Mouse (Mus musculus) monocyte, adult 5-6 weeks (primary cell): Measurements from ENCODE around the gene Gm49601. TPM values are rescaled to one million over a fixed set of nuclear protein-coding genes. Genes with fewer than 3 reads are reported as not detected.

Experiments used
- ATAC-seq: fragments of 153-309, 156-312 bp; replicated peaks from 2 replicates; pipeline ENCODE4 v1.8.0; 2017; ENCODE audit warnings: mild to moderate bottlenecking; ENCODE audit not compliant: low TSS enrichment, insufficient number of reproducible peaks, severe bottlenecking, poor library complexity, low FRiP score
- total RNA-seq: library from RNA; stranded (forward); fragments of 200-1000, 200-491, 200-594 nt; gene quantifications from 3 replicates; pipeline ENCODE4 v1.2.3, GENCODE M21; 2017

Gm49601 gene
- total RNA-seq, 1 experiment from 2014 or later, result 1.0 TPM

DNA sequence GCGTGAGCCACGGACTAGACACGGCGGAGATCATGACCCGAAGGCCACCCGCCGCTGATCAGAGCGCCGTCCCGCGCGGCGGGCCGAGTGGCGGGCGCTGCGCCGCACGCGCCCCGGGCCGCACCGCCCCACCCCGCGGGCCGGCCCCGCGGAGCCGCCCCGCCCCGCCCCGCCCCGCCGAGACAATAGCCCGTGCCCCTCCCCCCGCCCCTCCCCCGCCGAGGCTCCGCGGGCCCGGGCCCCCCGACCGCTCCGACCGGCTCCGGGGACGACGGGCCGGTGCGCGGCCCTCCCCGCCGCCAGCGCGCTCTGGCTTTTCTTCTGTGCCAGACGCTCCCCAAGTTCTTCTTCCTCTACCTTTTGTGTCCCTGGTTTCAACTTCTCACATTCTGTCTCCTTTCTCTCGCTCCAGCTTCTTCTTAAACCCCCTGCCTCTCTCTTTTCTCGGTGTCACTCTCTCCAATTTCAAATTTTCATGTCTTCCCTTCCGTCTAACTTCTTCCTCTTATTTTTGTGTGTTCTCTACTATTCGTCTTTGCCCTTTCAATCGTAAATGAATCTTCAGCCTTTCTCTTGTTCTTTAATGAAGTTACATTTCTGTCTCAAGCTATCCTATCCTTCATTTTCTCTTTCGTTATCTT, 39.2 kb downstream of the Gm49601 start:
- ATAC-seq, result no peak

DNA sequence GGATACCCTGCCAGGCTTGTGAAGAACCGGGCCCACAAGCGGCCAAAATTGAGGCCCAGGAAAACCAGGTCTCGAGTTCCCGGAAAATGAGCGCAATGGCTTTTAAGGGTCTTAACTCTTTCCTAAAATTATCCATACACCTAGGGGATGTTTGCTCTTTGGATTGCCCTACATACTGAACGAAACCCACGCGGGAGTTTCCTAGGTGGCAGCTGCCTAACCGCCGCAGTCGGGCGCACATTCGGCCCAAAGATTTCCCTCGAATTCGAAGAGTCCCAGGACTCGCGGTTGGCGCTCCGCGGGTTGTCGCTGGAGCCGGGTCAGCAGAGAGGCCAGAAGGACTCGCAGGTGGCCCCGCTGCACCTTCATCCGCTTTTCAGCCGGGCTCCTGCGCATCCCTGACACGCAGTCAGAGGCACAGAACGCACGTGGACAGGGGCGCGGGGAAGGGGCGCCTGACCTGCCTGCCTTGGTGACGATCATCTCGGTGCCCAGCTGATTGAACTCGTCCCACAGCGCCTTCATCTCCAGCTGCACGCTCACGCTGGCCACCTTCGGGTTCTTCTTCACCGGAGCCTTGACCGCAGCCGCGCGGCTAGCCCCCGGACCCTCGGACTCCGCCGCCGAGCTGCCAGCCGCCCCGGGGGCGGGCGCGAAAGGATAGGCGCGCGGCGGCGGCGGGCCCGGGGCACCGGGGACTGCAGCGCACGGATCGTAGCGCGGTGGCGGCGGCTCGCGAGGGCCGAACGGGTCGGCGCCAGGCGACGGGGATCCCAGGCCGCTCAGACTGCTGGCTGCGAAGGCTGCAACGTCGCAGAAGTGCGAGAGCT, 39.9 kb downstream of the Gm49601 start:
- no peak for ATAC-seq

DNA sequence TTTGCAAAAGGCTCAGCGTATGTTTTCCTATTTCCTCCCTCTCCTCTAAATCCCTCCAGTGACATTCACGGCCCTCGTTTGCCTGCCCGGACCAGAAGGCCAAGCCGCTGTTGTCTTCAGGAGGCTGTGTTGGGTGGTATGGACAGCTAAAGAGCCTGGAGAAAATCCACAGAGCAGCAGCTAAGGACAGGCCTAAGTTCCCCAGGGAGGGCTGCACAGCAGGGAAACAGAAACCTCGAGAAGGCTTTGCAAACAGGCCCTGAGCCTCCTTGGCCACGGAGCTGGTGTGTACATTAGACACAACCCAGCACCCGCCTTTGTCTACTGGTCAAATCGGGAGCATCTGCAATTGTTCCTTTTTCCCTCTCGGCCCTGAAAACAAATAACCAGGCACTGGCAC, 40.6 kb downstream of the Gm49601 start:
- no peak for ATAC-seq

DNA sequence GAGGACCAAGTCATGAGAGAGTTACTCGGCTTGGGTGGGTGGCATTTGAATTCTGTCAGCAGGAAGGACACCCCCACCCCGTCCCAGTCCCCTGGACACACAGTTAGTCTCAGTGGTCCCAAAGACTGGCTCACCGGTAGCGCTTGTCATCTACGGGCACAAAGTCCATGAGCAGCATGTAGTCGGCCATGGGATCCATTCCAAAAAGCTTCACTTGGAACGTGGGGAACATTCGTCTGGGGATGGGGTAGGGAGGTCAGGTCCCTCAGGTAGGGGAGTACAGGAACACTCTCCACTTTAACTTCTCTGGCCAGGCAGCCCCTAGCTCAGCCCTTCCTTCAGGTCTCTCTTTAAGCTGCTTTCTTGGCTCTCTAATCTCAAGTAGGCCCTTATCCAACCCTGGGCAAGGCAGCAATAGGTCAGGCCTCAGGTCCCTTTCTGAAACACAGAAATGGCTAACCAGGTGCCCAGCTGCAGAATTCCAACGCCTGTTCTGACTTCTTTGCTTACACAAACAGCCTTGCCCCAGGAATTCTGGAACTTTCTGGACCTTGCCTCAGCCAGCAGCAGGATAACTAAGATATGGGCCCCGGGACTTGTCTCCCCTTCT, 41.2 kb downstream of the Gm49601 start:
- ATAC-seq, result no peak

DNA sequence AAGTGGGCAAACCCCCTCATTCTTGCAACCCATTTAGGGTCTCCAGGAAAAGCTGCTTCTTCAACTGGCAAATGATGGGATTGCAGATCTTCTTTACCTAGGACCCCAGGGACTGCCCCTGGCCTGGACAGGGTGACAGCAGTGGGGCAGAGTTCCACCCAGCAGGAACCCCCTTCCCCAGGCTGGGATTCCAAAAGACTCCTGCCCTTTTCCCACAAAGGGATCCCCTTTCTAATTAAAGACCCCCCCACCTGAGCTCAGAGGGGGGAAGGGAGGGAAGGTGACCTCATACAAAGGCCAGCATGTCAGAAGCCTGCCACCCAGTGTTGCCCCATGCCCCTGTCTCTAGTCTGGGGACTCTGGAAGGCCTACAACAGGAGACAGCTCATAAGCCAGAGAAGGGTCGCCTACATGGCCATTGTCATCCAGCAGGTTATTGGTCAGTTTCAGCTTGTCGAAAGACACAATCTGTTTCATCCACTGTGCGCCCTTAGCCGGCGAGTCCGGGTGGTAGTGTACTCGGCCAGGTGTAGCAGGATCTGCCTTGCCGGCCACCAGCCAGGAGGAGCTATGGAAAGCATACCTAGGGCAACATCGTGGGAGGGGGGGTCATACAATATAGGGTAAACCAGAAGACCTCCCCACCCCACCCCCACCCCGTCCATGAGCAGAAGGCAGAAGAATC, 42.4 kb downstream of the Gm49601 start:
- no peak for ATAC-seq

DNA sequence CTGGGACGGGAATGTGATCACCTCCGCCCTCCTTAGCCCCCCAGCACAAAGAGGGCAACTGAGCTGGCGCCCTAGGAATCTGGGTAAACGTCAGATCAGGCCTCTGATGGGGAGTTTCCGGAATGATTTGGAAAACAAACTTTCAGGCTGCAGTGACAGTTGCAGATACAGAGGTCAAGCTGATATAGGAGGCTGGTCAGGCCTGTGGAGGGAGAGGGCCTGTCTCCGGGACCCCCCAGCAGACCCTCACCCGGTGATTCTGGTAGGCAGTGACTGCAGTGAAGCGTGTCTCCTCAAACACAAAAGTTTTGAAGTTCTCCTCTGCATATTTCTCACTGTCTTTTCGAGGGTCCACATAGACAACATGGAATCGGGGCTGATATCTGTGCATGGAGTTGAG, 43.1 kb downstream of the Gm49601 start:
- ATAC-seq, result no peak

DNA sequence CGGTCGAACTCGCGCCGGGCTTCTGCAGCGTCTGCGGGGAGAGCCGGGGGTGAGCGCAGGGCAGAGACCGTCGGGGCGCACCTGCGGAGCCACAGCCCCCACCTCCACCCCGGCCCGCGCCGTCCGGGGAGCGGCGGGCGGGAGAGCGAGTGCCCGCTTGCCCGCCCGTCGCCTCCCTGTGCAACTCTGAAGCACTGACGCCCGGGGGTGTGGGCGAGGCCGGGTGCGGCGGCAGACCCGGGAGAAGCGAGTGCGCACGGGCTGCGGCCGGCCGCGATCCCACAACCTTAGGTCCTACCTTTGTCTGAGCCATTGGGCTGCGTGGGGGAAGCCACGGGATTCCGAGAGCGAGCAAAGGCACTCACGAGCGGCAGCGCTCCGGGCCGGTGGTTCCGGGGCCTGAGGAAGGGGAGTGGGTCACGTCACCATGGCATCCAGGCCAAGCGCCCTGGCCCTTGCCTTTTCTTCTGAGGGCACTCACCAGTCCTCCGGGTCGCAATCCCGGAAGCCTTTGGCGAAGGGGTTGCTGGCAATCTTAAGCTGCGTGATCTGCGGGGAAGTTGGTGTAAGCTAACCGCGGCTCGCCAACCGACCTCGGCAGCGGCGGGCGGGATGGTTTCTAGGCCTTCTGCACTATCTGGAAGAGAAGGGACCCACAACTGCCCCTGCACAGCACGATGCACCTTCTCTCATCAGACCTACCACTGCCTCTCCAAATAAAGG, 43.6 kb downstream of the Gm49601 start:
- ATAC-seq, result no peak

DNA sequence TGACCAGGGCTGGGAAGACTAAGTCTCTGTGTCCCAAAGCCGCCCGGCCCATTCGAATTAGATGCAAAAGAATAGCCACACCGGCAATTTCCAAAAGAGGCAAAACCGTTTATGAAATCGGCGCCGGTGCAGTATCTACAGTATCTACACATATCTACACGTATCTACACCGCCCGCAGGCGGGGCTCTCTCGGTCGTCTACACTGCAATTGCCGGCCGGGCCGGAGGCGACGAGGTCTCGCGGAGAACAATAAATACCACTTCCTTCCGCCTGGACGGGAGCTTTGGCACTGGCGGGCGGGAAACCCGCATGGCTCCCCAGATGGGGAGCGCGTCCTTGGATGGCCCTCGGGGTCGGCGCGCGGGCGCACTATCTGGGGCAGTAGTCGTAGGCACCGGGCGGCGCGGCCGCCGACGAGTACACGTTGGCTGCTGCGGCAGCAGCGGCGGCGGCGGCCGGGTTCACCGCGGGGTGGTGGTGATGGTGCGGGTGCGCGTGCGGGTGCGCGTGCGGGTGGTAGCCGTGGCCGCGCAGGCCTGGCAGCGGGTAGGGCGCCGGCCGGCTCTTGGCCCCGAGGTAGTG, 44.5 kb downstream of the Gm49601 start:
- ATAC-seq, result no peak

DNA sequence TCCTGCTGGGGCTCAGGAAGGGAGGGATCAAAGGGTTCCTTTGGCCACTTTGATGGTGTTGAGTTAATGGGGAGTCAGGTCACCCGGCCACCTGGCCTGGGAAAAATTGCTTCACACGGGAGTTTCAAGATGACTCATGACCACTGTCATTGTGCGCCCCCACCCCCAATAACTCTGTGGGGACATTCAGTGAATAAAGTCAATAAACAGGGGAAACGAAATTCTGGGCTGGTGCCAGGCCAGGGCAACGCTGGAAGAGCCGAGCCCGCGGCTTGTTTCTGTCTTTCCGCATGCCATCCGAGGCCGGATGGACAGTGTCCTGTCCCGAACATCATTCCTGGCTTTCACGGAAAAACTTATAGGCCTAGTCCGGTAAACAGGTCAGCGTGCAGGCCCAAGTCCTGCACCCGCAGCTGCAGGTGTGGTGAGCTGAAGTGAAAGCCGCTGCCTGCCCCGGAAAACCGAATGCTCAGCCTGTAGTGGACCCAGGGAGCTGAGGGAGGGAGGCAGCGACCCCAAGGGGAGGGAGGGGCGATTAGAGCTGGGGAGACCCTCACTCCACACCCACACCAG, 45.1 kb downstream of the Gm49601 start:
- no peak for ATAC-seq

DNA sequence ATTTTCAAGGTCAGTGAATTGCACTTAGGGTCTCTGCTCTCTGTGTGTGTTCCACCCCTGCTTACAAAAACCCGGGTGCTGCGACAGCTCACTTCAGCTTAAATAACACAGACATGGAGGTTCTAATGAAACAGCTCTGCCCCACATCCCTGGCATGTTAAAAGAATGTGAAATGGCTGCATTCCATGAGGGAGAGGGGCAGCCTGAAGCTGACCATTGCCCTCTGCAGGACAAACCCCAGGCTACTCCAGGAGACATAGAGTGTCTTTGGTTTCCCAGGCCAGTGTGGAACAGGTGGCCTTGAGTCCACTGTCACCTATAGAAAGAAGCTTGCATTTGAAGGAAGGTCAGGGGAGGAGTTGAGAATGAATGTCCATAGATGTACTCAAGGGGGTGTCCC, 45.8 kb downstream of the Gm49601 start:
- ATAC-seq, result no peak

DNA sequence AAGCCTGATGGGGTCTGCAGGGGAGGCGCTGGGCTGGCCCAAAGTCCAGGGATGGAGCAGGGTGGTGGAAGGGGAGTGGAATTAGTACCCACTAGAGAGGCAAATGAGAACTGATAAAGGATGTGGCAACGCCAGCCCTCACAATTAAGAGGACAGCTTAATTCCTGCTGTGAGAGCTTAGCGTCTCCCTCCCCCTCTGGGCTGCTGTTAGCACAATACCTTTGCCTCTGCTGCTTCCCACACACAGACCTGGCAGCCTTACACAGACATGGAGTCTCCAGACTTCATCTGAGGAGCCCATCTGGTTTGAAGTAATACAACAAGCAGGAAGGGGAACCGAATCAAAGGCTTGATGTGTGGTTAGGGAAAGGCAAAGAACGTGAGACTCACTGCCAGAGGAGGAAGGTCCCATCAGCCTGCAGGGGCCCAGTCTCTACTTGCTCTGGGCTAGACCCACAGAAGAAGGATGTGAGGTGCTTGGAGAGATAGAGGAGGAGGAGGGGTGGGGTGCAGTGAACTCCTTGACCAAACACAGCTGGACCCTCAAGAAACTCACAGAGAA, 48.5 kb downstream of the Gm49601 start:
- ATAC-seq, result no peak

DNA sequence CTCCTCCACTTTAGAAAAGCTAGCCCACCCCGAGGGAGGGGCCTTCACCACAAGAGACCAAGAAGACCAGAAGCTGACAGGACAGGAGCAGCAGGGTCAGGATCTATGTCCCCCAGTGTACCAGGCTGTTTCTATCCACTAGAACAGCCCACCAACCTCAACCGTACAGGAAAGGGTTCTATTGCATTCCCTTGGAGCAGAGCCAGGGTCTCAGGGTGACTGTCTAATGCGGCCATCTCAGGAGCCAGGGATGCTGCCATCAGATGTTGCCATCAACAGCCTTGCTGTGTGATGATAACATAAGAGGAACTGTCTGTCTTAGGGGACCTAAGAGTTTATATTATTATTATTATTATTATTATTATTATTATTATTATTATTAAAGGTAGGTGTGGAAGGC, 49.2 kb downstream of the Gm49601 start:
- ATAC-seq, result no peak

DNA sequence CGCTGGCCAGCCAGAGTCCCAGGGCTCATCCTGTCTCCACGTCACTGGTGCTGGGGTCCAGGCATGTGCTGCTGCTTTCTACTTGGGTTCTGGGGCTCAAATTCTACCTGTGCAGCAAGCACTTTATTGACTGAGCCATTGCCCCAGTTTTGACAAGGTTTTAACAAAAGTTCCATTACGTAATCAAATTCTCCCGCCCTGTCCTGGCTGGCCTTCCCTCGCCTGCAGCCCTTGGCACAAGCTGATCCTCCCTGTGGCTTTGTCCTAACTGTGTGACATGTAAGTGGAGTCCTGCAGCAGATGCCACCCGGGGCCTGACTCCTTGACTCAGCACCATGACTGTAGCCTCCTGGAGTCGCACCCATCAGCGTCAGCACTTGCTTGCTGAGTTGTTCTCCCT, 52.0 kb downstream of the Gm49601 start:
- ATAC-seq, result no peak

Other genes starting within 250 kb of the Gm49601 start
- gene Txnrd2, start 200.0 kb downstream of the Gm49601 start, total RNA-seq, result 9.3 to 21.9 TPM (median 18.1 TPM) in 3 replicates
- gene Comt, start 199.6 kb downstream of the Gm49601 start, total RNA-seq, result 11.3 to 19.0 TPM (median 15.8 TPM) in 3 replicates
- 0.85 to 1.4 TPM (median 1.2 TPM) in 3 replicates for gene Gnb1l, start 127.7 kb downstream of the Gm49601 start, total RNA-seq
- gene Rtl10, start 127.5 kb downstream of the Gm49601 start, total RNA-seq, result 2.0 TPM in 1 of 3 replicates, not detected in the others
- gene Tbx1, start 35.8 kb downstream of the Gm49601 start, total RNA-seq, result not detected in 3 replicates
- gene Gp1bb, start 4.0 kb downstream of the Gm49601 start, total RNA-seq, result 2.5 to 12.9 TPM in 2 of 3 replicates, not detected in the other
- gene Sept5, start 3.5 kb upstream of the Gm49601 start, total RNA-seq, result 1.5 to 6.3 TPM (median 4.2 TPM) in 3 replicates
- not detected in 3 replicates for gene Cldn5, start 150.4 kb upstream of the Gm49601 start, total RNA-seq
- gene Ufd1, start 185.4 kb upstream of the Gm49601 start, total RNA-seq, result 110 to 126 TPM (median 113 TPM) in 3 replicates
- gene Cdc45, start 185.6 kb upstream of the Gm49601 start, total RNA-seq, result 1.8 to 6.1 TPM (median 2.5 TPM) in 3 replicates
- 26.2 to 49.7 TPM (median 26.5 TPM) in 3 replicates for gene 2510002D24Rik, start 210.2 kb upstream of the Gm49601 start, total RNA-seq
- gene Gm28539, start 210.2 kb upstream of the Gm49601 start, total RNA-seq, result 3.1 to 5.0 TPM in 2 of 3 replicates, not detected in the other